Mouse (Mus musculus) small intestine, adult 2 months (tissue): ENCODE measurements around the gene Lrp11. TPM values are rescaled to one million over a fixed set of nuclear protein-coding genes. Genes with fewer than 3 reads are reported as not detected.

Source experiments
- H3K27ac ChIP-seq: fragments of 200-500 bp; 2 replicates; pipeline ENCODE4 v1.5.1; 2012; ENCODE audit warnings: low read depth, low read length, control low read depth, inconsistent platforms; ENCODE audit not compliant: insufficient read depth
- H3K27me3 ChIP-seq: fragments of 200-500 bp; 2 replicates; pipeline ENCODE4 v1.6.1; 2012; ENCODE audit warnings: mild to moderate bottlenecking, moderate library complexity, low read length, inconsistent platforms; ENCODE audit not compliant: control insufficient read depth, insufficient read depth
- H3K36me3 ChIP-seq: fragments of 200-500 bp; 2 replicates; pipeline ENCODE4 v1.6.1; 2012; ENCODE audit warnings: mild to moderate bottlenecking, low read length, control low read depth, inconsistent platforms; ENCODE audit not compliant: control insufficient read depth, insufficient read depth
- H3K4me1 ChIP-seq: fragments of 200-500 bp; 2 replicates; pipeline ENCODE4 v1.6.1; 2012; ENCODE audit warnings: low read length, inconsistent platforms, mixed read lengths; ENCODE audit not compliant: control insufficient read depth, insufficient read depth, insufficient read length
- H3K4me3 ChIP-seq: fragments of 200-500 bp; 2 replicates; pipeline ENCODE4 v1.5.1; 2012; ENCODE audit warnings: low read depth, mild to moderate bottlenecking, control low read depth, inconsistent platforms, low read length, moderate library complexity
- CTCF ChIP-seq: fragments of 200-500 bp; IDR thresholded peaks from 2 replicates; pipeline ENCODE4 v1.5.1; 2012; ENCODE audit warnings: low read depth, mild to moderate bottlenecking, control low read depth, inconsistent platforms, low read length, moderate library complexity, mixed read lengths; ENCODE audit not compliant: insufficient replicate concordance, insufficient read length; ENCODE audit errors: extremely low read depth
- POLR2A ChIP-seq: fragments of 200-500 bp; IDR thresholded peaks from 2 replicates; pipeline ENCODE4 v1.6.1; 2012; ENCODE audit warnings: low read depth, mild to moderate bottlenecking, control low read depth, inconsistent platforms, low read length, moderate library complexity
- WGBS: fragments of 180-500 bp; shearing (Covaris S2); methylation state at CpG from one replicate; pipeline ENCODE4 v1.1.7; 2018; 5-methylcytosine and 5-hydroxymethylcytosine counted together
- polyA plus RNA-seq: library from polyadenylated mRNA; depleted of rRNA; stranded (reverse); fragments of >200 nt; gene quantifications from 2 replicates; pipeline ENCODE4 v1.2.3, GENCODE M21; 2012

Lrp11 gene
- polyA plus RNA-seq, 1 experiment, result 5.1 TPM

GRCm38 (mm10) chr10:7590792-7591191 is 1.2 kb downstream of the Lrp11 start:
- Histone ChIP-seq H3K36me3 (no peaks in the 10 kb centered on the region), H3K27me3 (peaks cover 11% of the 10 kb centered on the region; the same call in 1 of the 2 replicates), H3K4me1 (peaks cover 5% of the 10 kb centered on the region), H3K4me3 (no peak overlapping the region), H3K27ac (no peak overlapping the region)
- WGBS, result 10% methylated on average over 8 of the region's 8 CpGs
- no peak for TF ChIP-seq POLR2A
- TF ChIP-seq CTCF, result no peak

GRCm38 (mm10) chr10:7594797-7595196 is 5.2 kb downstream of the Lrp11 start:
- Histone ChIP-seq H3K4me1 (peaks cover 5% of the 10 kb centered on the region), H3K4me3 (no peak overlapping the region), H3K27me3 (peaks cover 11% of the 10 kb centered on the region; the same call in 1 of the 2 replicates), H3K27ac (no peak overlapping the region), H3K36me3 (no peaks in the 10 kb centered on the region)
- WGBS, result 37% methylated on average over 7 of the region's 7 CpGs
- TF ChIP-seq CTCF, result no peak
- TF ChIP-seq POLR2A, result no peak

- 41% methylated on average over 1 of the region's 1 CpGs for WGBS
- TF ChIP-seq CTCF (no peak), POLR2A (no peak)
- Histone ChIP-seq H3K27me3 (peaks cover 4% of the 10 kb centered on the region; the same call in 1 of the 2 replicates), H3K4me1 (no peaks in the 10 kb centered on the region), H3K36me3 (no peaks in the 10 kb centered on the region), H3K27ac (no peak overlapping the region), H3K4me3 (no peak overlapping the region)
Measured at GRCm38 (mm10) chr10:7596251-7596650, 6.7 kb downstream of the Lrp11 start.

GRCm38 (mm10) chr10:7598177-7598576 is 8.6 kb downstream of the Lrp11 start:
- H3K27me3 ChIP-seq, result no peaks in the 10 kb centered on the region
- H3K4me1 ChIP-seq, result no peaks in the 10 kb centered on the region
- no peak overlapping the region for H3K27ac ChIP-seq
- 71% methylated on average over 7 of the region's 7 CpGs for WGBS
- H3K4me3 ChIP-seq, result no peak overlapping the region
- TF ChIP-seq CTCF (no peak), POLR2A (no peak)
- no peaks in the 10 kb centered on the region for H3K36me3 ChIP-seq

GRCm38 (mm10) chr10:7600647-7601046 is 11.0 kb downstream of the Lrp11 start:
- no peaks in the 10 kb centered on the region for H3K27me3 ChIP-seq
- WGBS, result 8% methylated on average over 6 of the region's 6 CpGs
- H3K4me3 ChIP-seq, result no peak overlapping the region
- no peak overlapping the region for H3K27ac ChIP-seq
- peak; percentile 94 for TF ChIP-seq CTCF
- TF ChIP-seq POLR2A, result no peak
- no peaks in the 10 kb centered on the region for H3K36me3 ChIP-seq
- no peaks in the 10 kb centered on the region for H3K4me1 ChIP-seq

GRCm38 (mm10) chr10:7605168-7605567 is 15.6 kb downstream of the Lrp11 start:
- no peaks in the 10 kb centered on the region for H3K27me3 ChIP-seq
- no peak overlapping the region for H3K27ac ChIP-seq
- WGBS, result 67% methylated on average over 2 of the region's 2 CpGs
- H3K4me1 ChIP-seq, result no peaks in the 10 kb centered on the region
- TF ChIP-seq POLR2A, result no peak
- TF ChIP-seq CTCF, result no peak
- no peak overlapping the region for H3K4me3 ChIP-seq
- H3K36me3 ChIP-seq, result no peaks in the 10 kb centered on the region

GRCm38 (mm10) chr10:7606437-7606836 is 16.8 kb downstream of the Lrp11 start:
- H3K36me3 ChIP-seq, result no peaks in the 10 kb centered on the region
- 81% methylated on average over 2 of the region's 2 CpGs for WGBS
- H3K4me3 ChIP-seq, result no peak overlapping the region
- no peaks in the 10 kb centered on the region for H3K4me1 ChIP-seq
- H3K27ac ChIP-seq, result no peak overlapping the region
- no peak for TF ChIP-seq POLR2A
- TF ChIP-seq CTCF, result no peak
- H3K27me3 ChIP-seq, result no peaks in the 10 kb centered on the region
